Mouse (Mus musculus): Measurements from ENCODE around the gene Kcnk10. TPM values are rescaled to one million over a fixed set of nuclear protein-coding genes. Genes with fewer than 3 reads are reported as not detected.

Gene Kcnk10
- total and polyA plus RNA-seq, 3 experiments, result 2.4 to 7.5 (median 3.8) TPM

- Histone ChIP-seq H3K27ac (ENCODE audit: insufficient read depth, low read depth) (no peak overlapping the region), H3K9ac (ENCODE audit: insufficient read depth, low read depth) (no peak overlapping the region), H3K27me3 (replicated peaks) (no peaks in the 10 kb centered on the region), H3K9me3 (replicated peaks; ENCODE audit: low read length) (no peaks in the 10 kb centered on the region), H3K4me3 (replicated peaks in 1 of 3; ENCODE audit: low read depth in 2 of 3, low read length in 2 of 3, poor library complexity in 1 of 3) (no peak overlapping the region), H3K4me1 (ENCODE audit: control insufficient read depth in 1 of 2, insufficient read depth in 2 of 2) (peaks cover 10 to 18% of the 10 kb centered on the region in 2 experiments; a peak in 3 of 4 replicates), H3K36me3 (replicated peaks in 1 of 2; ENCODE audit: control insufficient read depth in 1 of 2, insufficient read depth in 1 of 2, low read length in 1 of 2) (peaks cover 0 to 6% of the 10 kb centered on the region in 2 experiments), H3K4me2 (ENCODE audit: insufficient read depth, low read depth, poor library complexity, severe bottlenecking) (no peak overlapping the region), H3K79me2 (replicated peaks; ENCODE audit: control insufficient read depth, extremely low read depth, insufficient read depth, poor library complexity, severe bottlenecking) (no peaks in the 10 kb centered on the region)
- dilution Hi-C loops (cut with MboI; ENCODE audit: extremely low pct_ligation_motif_present, extremely low pct_unique_long_range_greater_than_20kb, low sequenced_read_pairs), result no loop called here
- TF ChIP-seq SMC3 (IDR thresholded peaks at IDR 0.05; ENCODE audit: low read depth, low read length) (no peak), ELF1 (IDR thresholded peaks at IDR 0.05; ENCODE audit: low read depth, low read length) (no peak), BHLHE40 (IDR thresholded peaks at IDR 0.05; ENCODE audit: low read depth, low read length) (no peak), MAFK (IDR thresholded peaks at IDR 0.05; ENCODE audit: insufficient replicate concordance, low read length) (no peak), MAX (IDR thresholded peaks at IDR 0.05; ENCODE audit: low read length) (no peak), TBP (conservative IDR thresholded peaks at IDR 0.05; ENCODE audit: low read depth, low read length) (no peak), POLR2AphosphoS2 (IDR thresholded peaks at IDR 0.05; ENCODE audit: low read depth, low read length) (no peak), MAZ (IDR thresholded peaks at IDR 0.05; ENCODE audit: low read depth, low read length) (no peak), ETS1 (conservative IDR thresholded peaks at IDR 0.05; ENCODE audit: low read depth, low read length) (no peak), CTCF (conservative IDR thresholded peaks at IDR 0.05 in 1 of 2, IDR thresholded peaks at IDR 0.05 in 1 of 2; ENCODE audit: low read depth in 2 of 2, low read length in 2 of 2) (no peak), USF2 (conservative IDR thresholded peaks at IDR 0.05; ENCODE audit: low read depth, low read length) (no peak), USF1 (IDR thresholded peaks at IDR 0.05; ENCODE audit: low read depth, low read length) (no peak), NRF1 (IDR thresholded peaks at IDR 0.05; ENCODE audit: low read depth, low read length) (no peak), KAT2A (IDR thresholded peaks at IDR 0.05; ENCODE audit: insufficient replicate concordance, low read length) (no peak), RCOR1 (conservative IDR thresholded peaks at IDR 0.05; ENCODE audit: low read depth, low read length) (no peak), ZKSCAN1 (IDR thresholded peaks at IDR 0.05; ENCODE audit: borderline replicate concordance, low read depth, low read length) (no peak), ZC3H11A (IDR thresholded peaks at IDR 0.05; ENCODE audit: low read depth, low read length) (no peak), GABPA (IDR thresholded peaks at IDR 0.05; ENCODE audit: insufficient replicate concordance, low read depth, low read length) (no peak), TCF12 (IDR thresholded peaks at IDR 0.05; ENCODE audit: low read depth, low read length) (no peak), ZNF384 (IDR thresholded peaks at IDR 0.05; ENCODE audit: low read depth, low read length) (no peak)
- DNase-seq (ENCODE audit: extremely low read depth), result no peak
- in situ Hi-C loops (cut with MboI; ENCODE audit: low pct_ligation_motif_present, low pct_unique_long_range_greater_than_20kb, low sequenced_read_pairs), result no loop called here
Observed at GRCm38 (mm10) chr12:98519866-98520567, 58.1 kb downstream of the Kcnk10 start.

GRCm38 (mm10) chr12:98505601-98506000, 72.5 kb downstream of the Kcnk10 start:
- DNase-seq (ENCODE audit: extremely low read depth), result no peak
- H3K9me3 ChIP-seq (replicated peaks; ENCODE audit: low read length), result no peaks in the 10 kb centered on the region
- TF ChIP-seq ZMIZ1 (IDR thresholded peaks at IDR 0.05; ENCODE audit: low read depth, low read length), result no peak
- no peak overlapping the region for H3K4me2 ChIP-seq (ENCODE audit: insufficient read depth, low read depth, poor library complexity, severe bottlenecking)
- H3K27ac ChIP-seq (ENCODE audit: insufficient read depth, low read depth), result no peak overlapping the region
- no peaks in the 10 kb centered on the region for H3K79me2 ChIP-seq (replicated peaks; ENCODE audit: control insufficient read depth, extremely low read depth, insufficient read depth, poor library complexity, severe bottlenecking)
- no peaks in the 10 kb centered on the region for H3K27me3 ChIP-seq (replicated peaks)
- dilution Hi-C loops (cut with MboI; ENCODE audit: extremely low pct_ligation_motif_present, extremely low pct_unique_long_range_greater_than_20kb, low sequenced_read_pairs), result no loop called here
- H3K9ac ChIP-seq (ENCODE audit: insufficient read depth, low read depth), result no peak overlapping the region
- no peak overlapping the region for H3K4me3 ChIP-seq (replicated peaks in 1 of 3; ENCODE audit: low read depth in 2 of 3, low read length in 2 of 3, poor library complexity in 1 of 3)
- H3K4me1 ChIP-seq (ENCODE audit: control insufficient read depth in 1 of 2, insufficient read depth in 2 of 2), result peaks cover 0 to 3% of the 10 kb centered on the region in 2 experiments; a peak in 1 of 4 replicates
- no peaks in the 10 kb centered on the region for H3K36me3 ChIP-seq (replicated peaks in 1 of 2; ENCODE audit: control insufficient read depth in 1 of 2, insufficient read depth in 1 of 2, low read length in 1 of 2)
- in situ Hi-C loops (cut with MboI; ENCODE audit: low pct_ligation_motif_present, low pct_unique_long_range_greater_than_20kb, low sequenced_read_pairs), result no loop called here

Data from CH12.LX (cell line).